Mouse (Mus musculus) CH12F3 (cell line): ENCODE results near the gene Gfra4.

Source experiments
- in situ Hi-C: fragments of 300-500 bp; cut with MboI; formaldehyde crosslinking; loops from 2 replicates; pipeline ENCODE4 v1.14.3; 2020; ENCODE audit warnings: low sequenced_read_pairs

Gene Gfra4

DNA sequence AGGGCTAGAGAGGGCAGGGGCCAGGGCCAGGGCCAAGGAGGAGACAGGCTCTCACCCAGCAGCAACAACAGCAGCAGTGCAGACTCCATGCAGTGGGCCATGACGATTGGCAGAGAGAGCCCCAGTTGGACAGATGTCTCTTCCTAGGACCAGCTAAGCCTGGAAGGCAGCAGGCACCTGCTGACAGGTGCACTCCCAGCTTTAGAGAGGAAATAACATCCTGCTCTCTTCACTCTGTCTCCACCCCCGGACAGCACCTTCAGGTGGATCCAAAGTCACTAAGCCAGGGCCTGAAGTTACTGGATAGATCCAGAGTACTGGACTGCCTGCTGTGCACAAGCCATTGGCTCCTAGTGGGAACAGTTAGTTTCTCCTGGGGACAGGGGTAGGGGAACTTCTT is at the start of gene Gfra4:
Gfra4 (minus strand) TSS at position 101 of the 400 bp plus-strand sequence.
- in situ Hi-C loops: no loop called here

DNA sequence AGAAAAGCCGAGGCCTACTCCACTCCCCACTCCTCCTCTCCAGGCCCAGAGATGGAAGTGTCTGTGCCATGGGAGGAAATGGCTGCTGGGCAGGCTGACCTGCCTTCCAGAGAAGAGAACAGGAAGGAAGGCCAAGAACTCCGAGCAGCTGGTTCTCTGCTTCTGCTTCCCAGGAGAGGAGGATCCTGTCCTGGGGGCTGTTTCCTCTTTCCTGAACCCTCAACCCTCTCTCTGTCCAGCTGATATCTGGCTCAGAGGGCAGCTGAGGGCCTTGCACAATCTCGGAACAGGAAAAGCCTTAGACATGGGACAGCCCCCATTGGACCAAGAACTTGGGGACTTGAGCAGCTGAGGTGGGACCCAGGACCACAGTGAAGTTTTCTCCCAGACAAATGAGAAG is 48.0 kb upstream of the Gfra4 start:
- in situ Hi-C loops: loop anchor here (10.0 to 25.0 kb wide), 3 partner anchors 164 to 421 kb away; no protein-coding TSS in a partner anchor

DNA sequence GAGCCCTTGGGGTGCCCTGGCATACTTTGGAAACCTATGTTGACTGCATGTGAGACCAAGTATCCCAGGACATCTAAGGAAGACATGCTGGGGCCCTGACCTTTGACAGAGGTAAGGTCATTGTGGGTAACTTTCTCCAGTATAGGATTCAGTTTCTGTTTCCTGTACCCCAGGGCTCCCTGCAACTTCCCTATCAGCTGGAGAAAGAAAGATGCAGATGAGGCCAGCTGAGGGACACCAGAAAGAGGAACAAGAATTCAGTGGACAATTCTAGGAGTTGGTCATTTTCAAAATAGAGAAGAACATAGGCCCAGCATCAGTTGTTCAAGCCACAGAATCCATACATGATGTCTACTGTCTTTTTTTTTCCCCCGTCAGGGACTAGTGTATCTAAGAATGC is 46.7 kb upstream of the Gfra4 start:
- in situ Hi-C loops: loop anchor here (10.0 to 25.0 kb wide), 3 partner anchors 165 to 423 kb away; no protein-coding TSS in a partner anchor

DNA sequence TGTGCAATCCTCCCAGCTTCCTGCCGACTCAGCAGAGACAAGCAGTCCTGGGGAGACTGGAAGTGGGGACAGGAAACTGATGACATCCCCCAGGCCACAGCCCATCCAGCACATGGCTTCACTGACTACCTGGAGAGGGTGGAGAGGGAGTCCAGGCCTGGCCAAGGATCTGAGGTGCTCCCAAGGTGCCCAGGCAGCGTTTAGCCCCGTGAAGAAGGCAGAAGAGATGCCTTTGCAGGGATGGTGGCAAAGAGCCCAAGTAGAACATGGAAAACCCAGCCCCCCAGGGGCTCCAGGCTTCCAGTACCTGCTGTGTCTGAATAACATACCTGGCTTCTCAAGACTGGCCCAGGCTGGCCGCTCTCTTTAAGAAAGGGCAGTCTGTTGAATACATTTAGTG is 45.7 kb upstream of the Gfra4 start:
- in situ Hi-C loops: loop anchor here (25.0 kb wide), 1 partner anchor 424 kb away; no protein-coding TSS in a partner anchor

DNA sequence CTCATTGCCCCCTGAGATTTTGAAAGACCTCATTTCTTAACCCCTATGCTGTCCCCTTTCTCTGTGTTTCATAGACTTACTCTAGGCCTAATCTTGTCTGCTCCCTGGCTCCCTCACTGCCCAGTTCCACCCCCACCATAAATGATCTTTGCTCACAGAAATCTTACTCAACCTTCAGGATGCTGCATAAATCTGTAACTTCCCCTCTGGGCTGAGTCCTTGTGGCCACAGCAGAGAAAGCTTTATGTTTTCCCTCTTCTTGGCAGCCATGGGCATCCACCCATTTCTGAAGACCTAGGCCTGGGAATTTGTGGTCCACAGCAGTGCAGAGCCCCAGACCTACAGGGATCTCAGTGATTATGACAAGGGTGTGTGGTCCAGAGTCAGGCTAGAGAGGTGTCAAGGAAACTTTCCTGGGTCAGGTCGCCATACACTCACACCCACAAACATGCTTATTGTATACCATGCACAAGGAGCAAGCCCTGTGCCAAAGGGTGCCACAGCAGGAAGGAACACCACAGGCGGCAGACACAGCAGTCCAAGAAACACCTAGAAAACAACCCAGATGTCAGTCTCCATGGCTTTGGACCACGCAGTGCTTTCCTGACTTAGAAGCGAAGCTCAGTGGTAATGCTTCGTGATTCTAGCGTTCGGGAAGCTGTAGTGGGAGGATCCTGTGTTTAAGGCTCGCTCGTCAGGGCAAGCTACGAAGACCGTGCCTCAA is 43.9 kb upstream of the Gfra4 start, which contains the start of gene Siglec1:
Siglec1 (minus strand) TSS at position 99 of the 724 bp plus-strand sequence.
- in situ Hi-C loops: loop anchor here (25.0 kb wide), 1 partner anchor 425 kb away; no protein-coding TSS in a partner anchor

DNA sequence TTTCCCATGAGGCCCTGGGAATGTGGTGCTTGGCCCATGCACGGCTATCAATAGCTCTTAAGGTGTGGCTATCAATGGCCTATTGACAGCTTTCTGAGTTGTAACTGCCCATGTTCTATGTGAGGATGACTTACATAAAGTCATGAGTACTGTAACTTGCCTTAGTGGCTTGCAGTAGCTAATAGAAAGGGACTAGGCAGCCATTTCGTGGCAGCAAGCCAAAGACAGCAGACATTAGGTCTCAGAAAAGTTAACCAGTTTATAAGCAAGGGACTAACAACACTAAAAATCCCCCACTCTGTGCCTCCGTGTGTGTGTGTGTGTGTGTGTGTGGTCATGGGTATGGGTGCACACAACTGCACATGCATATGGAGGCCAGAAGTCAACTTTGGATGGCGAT is 41.3 kb upstream of the Gfra4 start:
- in situ Hi-C loops: loop anchor here (25.0 kb wide), 1 partner anchor 428 kb away; no protein-coding TSS in a partner anchor

DNA sequence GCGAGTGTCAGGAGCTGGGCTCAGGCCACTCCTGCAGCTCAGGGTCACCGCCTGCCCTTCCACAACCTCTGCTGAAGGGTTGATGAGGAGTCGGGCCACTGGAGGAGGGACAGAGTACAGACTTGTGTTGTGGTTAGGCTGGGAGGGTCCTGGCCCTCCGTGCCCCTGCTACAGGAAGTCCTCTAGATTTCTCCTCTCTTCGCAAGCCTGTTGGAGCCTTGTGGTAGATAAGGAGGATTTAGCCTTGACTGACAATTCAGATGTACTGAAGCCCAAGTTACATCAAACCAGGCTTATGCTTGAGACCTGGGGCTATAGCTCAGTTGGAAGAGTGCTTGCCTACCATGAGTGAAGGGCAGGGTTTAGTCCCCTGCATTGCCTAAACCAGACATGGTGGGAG is 37.6 kb upstream of the Gfra4 start:
- in situ Hi-C loops: loop anchor here (25.0 kb wide), 1 partner anchor 432 kb away; no protein-coding TSS in a partner anchor

DNA sequence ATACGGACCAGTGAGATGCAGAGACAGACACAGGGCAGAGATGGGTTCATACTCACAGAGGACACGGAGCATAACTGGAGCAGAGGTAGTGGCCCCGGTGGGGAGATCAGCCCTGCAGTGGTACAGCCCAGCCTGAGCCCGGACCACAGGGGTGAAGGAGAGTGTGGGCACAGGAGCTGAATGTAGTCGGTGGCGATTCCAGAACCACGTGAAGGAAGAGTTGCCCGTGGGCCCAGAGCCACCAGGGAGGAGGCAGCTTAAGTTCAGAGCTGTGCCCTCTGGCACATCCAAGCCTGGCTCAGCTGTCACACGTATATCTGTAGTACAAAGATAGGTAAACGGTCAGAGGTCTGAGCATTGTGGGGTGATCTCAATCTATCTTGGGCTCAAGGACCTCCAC is 29.6 kb upstream of the Gfra4 start:
- in situ Hi-C loops: no loop called here

DNA sequence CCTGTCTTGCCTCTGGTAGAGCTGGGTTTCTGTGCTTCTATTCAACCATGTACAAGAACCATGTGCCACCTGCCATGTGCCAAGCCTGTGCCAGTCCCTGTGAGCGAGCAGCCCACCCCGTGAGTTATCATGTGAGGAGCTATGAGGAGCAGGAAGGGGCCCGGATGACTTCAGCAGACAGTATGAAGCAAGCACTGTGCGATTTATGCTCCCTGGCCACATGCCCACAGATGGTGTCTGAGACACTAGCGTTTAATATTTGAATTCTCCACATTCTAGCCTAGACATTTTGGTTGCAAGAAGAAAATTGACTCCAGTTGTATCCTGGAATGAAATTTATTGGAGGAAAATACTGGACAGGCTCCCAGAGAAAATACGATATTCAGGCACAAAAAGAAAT is 24.6 kb upstream of the Gfra4 start:
- in situ Hi-C loops: no loop called here

DNA sequence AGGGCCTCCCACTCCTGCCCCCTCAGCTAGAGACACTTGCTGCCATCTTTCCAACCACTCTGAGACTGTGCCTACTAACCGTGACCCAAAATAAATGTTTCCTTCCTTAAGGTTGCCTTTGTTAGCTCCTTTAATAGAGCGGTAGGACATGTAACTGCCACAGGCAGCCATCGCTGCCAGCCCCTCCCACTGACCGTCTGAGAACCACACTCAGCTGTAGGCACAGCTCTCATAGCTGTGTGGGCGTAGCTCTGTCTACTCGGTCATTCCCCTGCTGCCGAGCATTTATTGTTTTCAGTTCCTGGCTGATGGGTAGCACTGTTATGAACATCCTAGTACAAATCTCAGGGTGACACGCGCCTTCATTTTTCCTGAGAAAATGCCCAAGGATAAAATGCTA is 23.5 kb upstream of the Gfra4 start:
- in situ Hi-C loops: no loop called here

DNA sequence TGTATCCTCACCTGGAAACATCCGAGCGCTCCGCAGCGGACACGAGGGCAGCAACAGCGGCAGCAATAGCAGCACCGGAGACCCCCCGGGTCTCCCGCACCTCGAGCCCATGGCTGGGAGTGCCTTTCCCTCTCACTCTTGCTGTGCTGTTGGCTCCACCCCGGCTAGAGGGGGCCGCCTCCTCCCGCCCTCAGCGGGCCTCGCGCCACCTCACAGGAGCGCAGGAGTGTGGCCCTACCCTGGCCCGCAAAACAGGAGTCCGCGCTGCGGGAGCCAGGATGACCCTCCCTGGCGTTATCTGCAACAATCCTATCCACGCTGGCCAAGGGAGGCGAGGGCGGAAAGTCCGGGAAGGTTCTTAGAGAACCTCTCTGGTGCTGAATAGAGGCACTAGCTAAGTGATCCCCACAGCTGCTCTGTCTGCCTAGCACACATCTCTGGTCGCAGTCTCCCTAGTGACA is 20.5 kb upstream of the Gfra4 start, which contains the start of gene Adam33:
Adam33 (minus strand) TSS at position 411 of the 461 bp plus-strand sequence.
- in situ Hi-C loops: no loop called here

DNA sequence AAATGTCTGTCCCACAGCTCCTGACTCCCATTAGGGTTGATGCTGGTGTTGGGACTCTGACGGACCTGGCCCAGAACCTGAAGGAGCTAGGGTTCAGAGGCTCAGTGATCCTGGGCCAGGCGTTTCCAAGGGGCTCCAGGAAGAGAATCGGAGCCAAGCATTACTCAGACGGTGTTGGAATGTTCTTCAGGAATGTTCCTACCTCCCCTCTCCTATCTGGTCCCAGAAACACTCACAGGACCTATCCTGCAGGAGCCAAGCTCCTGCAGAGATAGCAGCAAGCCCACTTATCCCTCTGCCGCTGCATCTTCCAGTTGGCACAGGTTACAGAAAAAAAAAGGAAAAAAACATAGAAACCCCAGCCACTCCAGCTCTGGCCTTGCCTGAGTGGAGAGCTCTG is 18.7 kb upstream of the Gfra4 start:
- in situ Hi-C loops: no loop called here

DNA sequence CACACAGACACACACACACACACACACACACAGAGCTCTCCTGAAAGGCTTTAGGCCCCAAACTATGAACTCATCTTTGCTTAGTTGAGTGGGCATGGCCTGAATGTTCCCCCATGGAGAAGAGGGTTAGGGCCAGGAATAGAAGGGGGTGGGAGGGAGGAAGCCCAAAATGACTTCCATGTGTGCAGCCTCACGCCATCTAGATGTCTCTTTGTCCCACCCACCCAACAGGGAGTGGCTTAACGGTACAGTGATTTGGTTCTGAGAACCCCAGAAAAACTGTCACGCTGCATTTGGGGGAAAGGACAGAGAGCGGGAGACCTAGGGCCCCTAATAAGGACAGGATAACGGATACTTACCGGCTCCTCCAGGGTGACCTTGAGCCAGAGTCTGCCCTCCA is 17.9 kb upstream of the Gfra4 start:
- in situ Hi-C loops: no loop called here

DNA sequence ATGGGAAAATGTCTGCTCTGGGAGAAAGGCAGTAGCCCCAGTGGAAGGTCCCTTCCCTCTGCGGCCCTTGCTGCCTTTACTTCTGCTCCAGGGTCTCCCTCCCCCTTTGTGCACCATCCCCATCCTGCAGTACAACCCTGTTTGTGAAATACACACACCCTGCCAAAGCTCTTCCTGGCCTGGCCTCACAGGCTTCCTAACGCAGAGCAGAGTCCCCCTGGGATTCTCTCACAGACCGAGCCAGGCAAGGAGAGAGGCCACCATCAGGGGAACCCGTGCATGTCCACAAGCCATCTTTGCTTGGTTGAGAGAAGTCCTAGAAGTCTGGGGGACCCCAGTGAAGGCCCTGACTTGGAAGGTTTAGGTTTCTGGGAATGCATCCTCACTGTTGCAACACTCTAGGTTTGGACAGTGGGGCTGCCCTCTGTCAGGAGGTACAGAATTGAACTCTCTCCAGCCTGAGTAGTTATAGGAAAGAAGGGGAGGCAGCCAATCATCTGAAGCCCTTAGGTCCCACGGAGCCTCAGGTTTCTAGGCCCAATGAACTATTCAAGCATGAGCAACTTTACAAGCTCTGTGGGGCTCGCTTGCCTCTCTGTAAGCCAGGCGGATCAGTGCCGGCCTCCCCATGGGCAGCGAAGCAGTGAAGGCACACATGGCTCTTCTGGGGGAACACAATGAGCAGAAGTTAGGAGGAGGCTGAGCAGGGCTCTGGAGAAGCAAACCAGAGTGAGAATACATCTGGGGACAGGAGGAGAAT is 17.1 kb upstream of the Gfra4 start:
- in situ Hi-C loops: no loop called here

DNA sequence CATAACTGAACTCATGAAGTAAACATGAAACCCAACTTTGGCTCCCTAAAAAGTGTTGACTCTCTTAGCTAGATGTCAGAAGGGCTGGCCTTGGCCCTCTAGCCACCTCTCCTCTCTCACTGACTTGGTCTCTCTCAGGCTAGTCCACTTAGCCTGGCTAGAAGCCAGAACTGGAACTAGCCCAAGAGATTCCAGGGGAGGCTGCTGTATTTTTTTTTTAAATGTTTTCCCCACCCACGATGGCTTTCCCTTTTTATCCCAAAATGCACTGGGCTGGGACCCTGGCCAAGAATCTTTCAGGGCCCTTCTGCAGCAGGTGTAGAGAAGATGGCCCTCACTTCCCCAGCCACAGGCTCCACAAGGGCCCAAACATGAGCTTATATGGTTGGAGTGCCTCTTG is 16.5 kb upstream of the Gfra4 start:
- in situ Hi-C loops: no loop called here

DNA sequence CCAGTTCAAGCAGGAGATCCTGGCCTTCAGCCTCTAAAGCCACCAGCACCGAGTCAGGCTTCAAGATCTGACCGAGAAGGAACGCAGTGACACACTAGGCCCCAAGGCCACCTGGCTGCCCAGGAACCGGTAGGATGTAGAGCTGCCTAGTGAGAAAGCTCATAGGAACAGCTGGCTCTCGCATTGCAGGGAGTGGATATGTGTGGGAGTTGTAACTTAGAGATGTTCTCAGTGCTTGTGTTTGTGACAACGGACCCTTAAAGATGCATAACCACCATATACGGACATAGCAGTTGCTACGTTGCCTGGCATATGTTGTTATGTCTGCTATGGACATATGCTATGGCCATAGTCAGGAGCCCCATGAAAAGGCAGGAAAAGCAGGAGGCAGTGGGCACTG is 15.8 kb upstream of the Gfra4 start:
- in situ Hi-C loops: no loop called here

DNA sequence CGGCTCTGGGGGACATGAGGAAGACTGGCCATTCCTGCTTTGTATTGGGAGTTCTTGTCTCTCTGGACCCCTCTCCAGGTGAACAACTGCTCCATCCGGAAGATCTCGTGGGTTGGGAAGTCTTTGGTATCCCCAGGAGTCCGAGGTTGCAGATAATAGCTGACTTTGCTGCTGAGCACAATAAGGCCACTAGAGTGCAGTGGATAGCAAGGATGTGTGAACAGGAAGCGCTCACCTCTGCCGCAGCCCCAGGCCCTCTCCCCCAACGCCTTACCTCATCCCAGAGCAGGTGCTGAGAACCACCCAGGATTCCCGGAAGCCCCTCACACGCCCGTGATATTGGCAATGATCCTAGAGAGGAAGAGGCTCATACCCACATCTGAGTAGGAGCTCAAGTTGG is 13.3 kb upstream of the Gfra4 start:
- in situ Hi-C loops: no loop called here

DNA sequence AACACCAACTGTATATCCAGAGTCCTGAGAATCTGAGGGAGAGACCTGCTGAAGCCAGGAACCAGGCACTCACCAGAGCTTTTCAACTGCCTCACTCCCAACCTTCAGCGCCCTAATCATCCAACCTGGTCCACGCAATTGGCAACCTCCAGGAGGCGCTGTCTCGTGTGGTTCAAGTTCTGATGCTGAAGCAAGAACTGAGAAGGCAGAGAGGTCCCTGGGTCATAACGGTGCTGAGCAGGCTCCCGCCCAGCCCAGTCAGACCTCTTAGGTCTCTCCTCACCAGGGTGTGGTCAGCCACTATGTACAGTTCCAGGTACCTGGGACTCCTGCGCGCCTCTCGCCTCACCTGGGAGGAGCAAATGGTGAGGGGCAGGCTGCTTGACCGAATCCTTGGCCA is 12.7 kb upstream of the Gfra4 start:
- in situ Hi-C loops: no loop called here

DNA sequence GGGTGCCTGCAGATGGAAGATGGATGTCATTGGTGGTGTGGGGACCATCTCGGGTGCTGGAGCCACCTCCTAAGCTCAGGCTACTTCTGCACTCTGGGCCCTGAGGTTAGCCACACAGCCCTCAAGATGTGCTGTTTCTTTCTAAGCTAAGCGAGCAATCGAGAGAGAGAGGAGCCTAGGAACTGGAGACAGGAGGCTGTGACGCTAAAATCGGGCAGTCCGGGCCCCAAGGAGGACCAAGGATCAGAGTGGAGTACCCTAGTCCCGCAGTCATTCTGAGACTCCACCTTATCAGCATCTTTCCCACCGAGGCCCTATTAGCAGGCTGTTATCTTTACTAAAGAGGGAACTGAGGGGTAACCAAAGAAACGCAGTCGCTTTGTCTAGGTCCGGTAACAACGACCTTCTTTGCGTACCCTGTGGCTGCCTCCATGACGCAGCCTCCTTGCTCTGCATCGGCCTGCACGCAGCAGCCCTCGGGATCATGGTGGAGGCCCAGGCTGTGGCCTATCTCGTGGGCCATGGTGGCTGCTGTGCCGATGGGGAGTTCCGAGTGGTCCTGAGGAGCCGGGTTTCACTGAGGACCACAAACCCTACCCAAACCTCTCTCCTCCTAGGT is 11.9 kb upstream of the Gfra4 start:
- in situ Hi-C loops: no loop called here

DNA sequence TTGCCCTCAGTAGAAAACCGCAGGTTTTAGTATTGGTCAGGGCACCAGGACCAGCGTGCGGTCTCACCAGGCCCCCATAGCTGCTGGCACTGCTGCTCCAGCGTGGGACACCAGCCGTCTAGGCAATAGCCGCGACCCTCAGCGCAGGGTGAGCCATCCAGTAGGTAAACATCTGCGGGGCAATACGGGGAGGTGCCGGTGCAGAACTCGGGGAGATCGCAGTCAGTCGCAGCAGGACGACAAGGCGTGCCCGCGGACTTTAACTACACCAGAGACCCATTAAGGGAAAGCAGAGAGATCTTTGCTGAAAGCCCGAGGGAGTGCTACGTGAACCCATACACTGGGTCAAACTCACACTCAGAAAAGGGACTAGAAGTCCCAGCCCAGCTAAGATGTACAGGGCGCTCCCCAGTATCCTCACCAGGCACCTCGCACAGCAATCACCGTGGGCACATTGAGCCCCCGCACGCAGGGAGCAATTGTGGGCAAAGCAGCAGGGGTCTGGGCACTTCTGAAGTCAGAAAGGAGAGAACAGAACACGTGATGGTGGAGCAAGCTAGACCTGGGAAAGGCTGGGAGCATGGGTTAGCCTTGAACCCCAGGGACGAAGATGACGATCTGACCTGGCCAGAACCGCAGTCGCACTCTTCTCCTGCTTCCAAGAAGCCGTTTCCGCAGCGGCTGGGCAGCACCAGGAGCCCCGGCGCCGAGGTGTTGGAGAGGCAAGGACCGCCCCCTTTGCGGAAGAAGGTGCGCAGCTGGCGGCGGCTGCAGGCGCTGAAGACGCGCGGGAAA is 11.2 kb upstream of the Gfra4 start:
- in situ Hi-C loops: no loop called here
